In genomic region chr5:146435316-146435715, GRCm38 (mm10) we compare ENCODE assay signal across 21 mouse cellular contexts. TPM values are rescaled to one million over a fixed set of nuclear protein-coding genes. Genes with fewer than 3 reads are reported as not detected.
"Had no signal": no experiment of that assay in that cellular context is flagged by ENCODE, and none has a peak within 500 bp of the region (broad histone marks: within the 10 kb centered on the region; RNA-seq: fewer than 3 reads in every experiment).

No protein-coding gene starts in this region.

- H3K4me1 ChIP-seq: liver, embryonic 15.5 days; lung, embryonic 15.5 days; megakaryocyte, embryonic 14.5 days; midbrain, embryonic 12.5 days; neural tube, embryonic 12.5 days; stomach, embryonic 15.5 days had no signal

- H3K4me2 ChIP-seq: liver, embryonic 15.5 days; lung, embryonic 15.5 days; midbrain, embryonic 12.5 days; neural tube, embryonic 12.5 days; stomach, embryonic 15.5 days had no signal

- DNase-seq: liver, postnatal 0 days; lung, adult 2 months; lung, postnatal 14 days; lung, postnatal 36 days; midbrain, embryonic 14.5 days; thymus, adult 2 months; thymus, postnatal 25 days; thymus, postnatal 4 days had no signal

- ATAC-seq: liver, postnatal 0 days; lung, postnatal 0 days had no signal

- H3K9me3 ChIP-seq: liver, embryonic 15.5 days; lung, embryonic 15.5 days; midbrain, embryonic 12.5 days; stomach, embryonic 15.5 days had no signal

- H3K27me3 ChIP-seq: liver, embryonic 15.5 days; lung, embryonic 15.5 days; megakaryocyte, embryonic 14.5 days; midbrain, embryonic 12.5 days; neural tube, embryonic 12.5 days; stomach, embryonic 15.5 days had no signal

- H3K36me3 ChIP-seq: liver, embryonic 15.5 days; lung, embryonic 15.5 days; stomach, embryonic 15.5 days had no signal

- H3K27ac ChIP-seq: liver, embryonic 15.5 days; lung, embryonic 15.5 days; macrophage; midbrain, embryonic 12.5 days; neural tube, embryonic 12.5 days; stomach, embryonic 15.5 days; stomach, postnatal 0 days had no signal

- H3K4me3 ChIP-seq: liver, embryonic 15.5 days; lung, embryonic 15.5 days; megakaryocyte, embryonic 14.5 days; midbrain, embryonic 12.5 days; neural tube, embryonic 12.5 days; stomach, embryonic 15.5 days had no signal

- H3K9ac ChIP-seq: liver, embryonic 15.5 days; liver, postnatal 0 days; lung, embryonic 15.5 days; midbrain, embryonic 12.5 days; neural tube, embryonic 12.5 days; stomach, embryonic 15.5 days had no signal

RNA-seq across cellular contexts. Expression of gene Gm6408, which starts 46.4 kb away (rescaled TPM):
- polyA plus RNA-seq: liver, embryonic 15.5 days; liver, postnatal 0 days; lung, adult 2 months; lung, embryonic 15.5 days; lung, postnatal 0 days; macrophage; midbrain, embryonic 12.5 days; midbrain, embryonic 14.5 days; midbrain, postnatal 0 days; neural tube, embryonic 12.5 days; neural tube, embryonic 14.5 days; spleen, adult 2 months; stomach, embryonic 15.5 days; stomach, postnatal 0 days; thymus, adult 2 months; urinary bladder, adult 2 months had no signal

RNA-seq across cellular contexts. Expression of gene Wasf3, which starts 50.5 kb away (rescaled TPM):
- polyA plus RNA-seq: liver, postnatal 0 days; macrophage had no signal

RNA-seq across cellular contexts. Expression of gene Gm6370, which starts 55.8 kb away (rescaled TPM):
- polyA plus RNA-seq: liver, embryonic 15.5 days; liver, postnatal 0 days; lung, adult 2 months; lung, embryonic 15.5 days; lung, postnatal 0 days; macrophage; midbrain, embryonic 12.5 days; midbrain, embryonic 14.5 days; midbrain, postnatal 0 days; neural tube, embryonic 12.5 days; neural tube, embryonic 14.5 days; spleen, adult 2 months; stomach, embryonic 15.5 days; stomach, postnatal 0 days; thymus, adult 2 months; urinary bladder, adult 2 months had no signal
